Mouse (Mus musculus) C2C12 (cell line): ENCODE results near the gene March2. TPM values are rescaled to one million over a fixed set of nuclear protein-coding genes. Genes with fewer than 3 reads are reported as not detected.
"Not testable (repeated sequence)": the region's sequence is repeated elsewhere in the genome, so short reads cannot be mapped to it uniquely, and the experiment has no call there.

ENCODE experiments used
- H3K27me3 ChIP-seq: one replicate; pipeline ENCODE4 v1.6.1; 2011; ENCODE audit not compliant: control insufficient read depth, insufficient read depth, insufficient read length
- H3K36me3 ChIP-seq: one replicate; pipeline ENCODE4 v1.6.1; 2011; ENCODE audit not compliant: control insufficient read depth, insufficient read depth
- H3K4me3 ChIP-seq: one replicate; pipeline ENCODE4 v1.5.1; 2011; ENCODE audit warnings: mild to moderate bottlenecking, control low read depth; ENCODE audit not compliant: poor library complexity, insufficient read depth, severe bottlenecking
- H3K79me2 ChIP-seq: one replicate; pipeline ENCODE4 v1.6.1; 2011; ENCODE audit not compliant: control insufficient read depth, insufficient read depth
- H3K79me3 ChIP-seq: one replicate; pipeline ENCODE4 v1.6.1; 2011; ENCODE audit warnings: low read depth, control low read depth
- H3ac ChIP-seq: one replicate; pipeline ENCODE3; 2011; ENCODE audit warnings: low read depth; ENCODE audit not compliant: control insufficient read depth, insufficient read length
- CEBPB ChIP-seq: IDR thresholded peaks from one replicate; pipeline ENCODE4 v1.6.1; 2011; ENCODE audit warnings: low read depth, mild to moderate bottlenecking, control low read depth, moderate library complexity
- CTCF ChIP-seq: IDR thresholded peaks from one replicate; pipeline ENCODE4 v1.5.1; 2011; ENCODE audit not compliant: control insufficient read depth, insufficient read depth, insufficient read length
- FOSL1 ChIP-seq: IDR thresholded peaks from one replicate; pipeline ENCODE4 v1.8.0; 2011; ENCODE audit warnings: mild to moderate bottlenecking, low read length; ENCODE audit not compliant: poor library complexity, insufficient read depth, severe bottlenecking
- MAX ChIP-seq: IDR thresholded peaks from one replicate; pipeline ENCODE4 v1.6.1; 2011; ENCODE audit warnings: mild to moderate bottlenecking, control low read depth
- MYOD1 ChIP-seq: IDR thresholded peaks from one replicate; pipeline ENCODE4 v1.6.1; 2011; ENCODE audit warnings: low read depth; ENCODE audit not compliant: control insufficient read depth, insufficient read length
- MYOG ChIP-seq: IDR thresholded peaks from one replicate; pipeline ENCODE4 v1.6.1; 2011; ENCODE audit not compliant: control insufficient read depth, insufficient read length; ENCODE audit errors: extremely low read depth
- USF1 ChIP-seq: IDR thresholded peaks from one replicate; pipeline ENCODE4 v1.6.1; 2011; ENCODE audit warnings: low read depth, mild to moderate bottlenecking, control low read depth, moderate library complexity
- polyA plus RNA-seq: library from polyadenylated mRNA; unstranded; fragments of >200 nt; fragmentation: generic; extraction: Trizol; gene quantifications from one replicate; pipeline ENCODE4 v1.2.1, GENCODE M21; 2012; ENCODE audit warnings: missing spikeins

Gene March2
- polyA plus RNA-seq, 1 experiment, result 30.9 TPM

DNA sequence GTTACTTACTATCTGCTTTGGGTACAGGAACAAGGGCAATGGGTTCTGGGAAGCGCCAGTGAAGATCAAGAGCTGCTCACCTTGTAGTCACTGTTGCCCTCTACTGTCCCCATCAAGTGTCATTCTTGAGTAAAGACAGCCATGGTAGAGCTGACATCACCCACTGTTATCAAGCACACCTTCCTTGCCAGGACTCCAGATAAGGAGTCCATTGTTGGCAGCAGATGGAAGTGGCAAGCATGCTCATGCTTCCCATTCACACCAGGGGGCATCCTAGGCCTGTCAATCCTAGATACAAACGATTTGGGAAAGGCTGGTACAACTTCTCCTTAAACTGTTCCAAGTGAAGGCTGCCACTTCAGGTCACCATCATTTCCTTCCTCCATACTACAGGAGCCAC lies 27.5 kb upstream of the March2 start:
- H3K79me2 ChIP-seq, result peaks cover 15% of the 10 kb centered on the region
- H3K27me3 ChIP-seq, result no peaks in the 10 kb centered on the region
- TF ChIP-seq MAX (no peak), CTCF (peak; percentile 45)
- peaks cover 27% of the 10 kb centered on the region for H3K36me3 ChIP-seq
- peaks cover 7% of the 10 kb centered on the region for H3K79me3 ChIP-seq
- H3ac ChIP-seq, result no peak overlapping the region
- no peak overlapping the region for H3K4me3 ChIP-seq

DNA sequence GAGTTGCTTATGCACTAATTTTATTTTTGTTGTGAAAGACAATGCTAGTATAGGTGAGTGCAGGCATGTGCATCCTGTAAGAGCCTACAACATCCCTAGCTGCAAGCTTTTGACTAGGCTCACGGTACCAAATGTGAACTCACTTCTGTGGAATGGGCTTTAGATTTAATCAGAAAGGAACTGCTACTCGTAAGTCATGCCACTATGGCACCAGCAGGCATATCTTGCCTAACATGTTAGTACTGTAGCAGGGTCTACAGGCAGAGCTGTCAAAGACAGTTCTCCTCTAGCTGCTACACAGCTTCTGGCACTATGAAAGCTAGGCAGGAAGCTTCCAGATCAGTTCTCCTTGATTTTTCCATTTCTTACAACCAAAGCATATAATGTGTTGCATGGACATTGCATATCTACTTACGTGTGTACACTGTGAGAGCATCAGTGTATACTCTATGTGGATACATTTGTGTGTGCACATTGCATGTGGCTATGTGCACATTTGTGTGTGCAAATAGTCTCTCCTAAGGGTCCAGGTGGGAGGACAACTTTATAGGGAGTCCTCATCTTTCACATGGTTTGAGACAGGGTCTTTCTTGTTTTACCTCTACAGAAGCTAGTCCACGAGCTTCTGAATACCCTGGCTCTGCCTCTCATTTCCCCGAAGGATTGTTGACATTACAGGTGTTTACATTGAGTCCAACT lies 26.4 kb upstream of the March2 start:
- no peaks in the 10 kb centered on the region for H3K27me3 ChIP-seq
- no peak for TF ChIP-seq CTCF
- TF ChIP-seq CEBPB, result no peak
- TF ChIP-seq MYOD1, result no peak
- TF ChIP-seq MYOG, result no peak
- TF ChIP-seq MAX, result no peak
- no peak for TF ChIP-seq FOSL1
- no peak for TF ChIP-seq USF1
- peaks cover 3% of the 10 kb centered on the region for H3K79me2 ChIP-seq
- H3K4me3 ChIP-seq, result no peak overlapping the region
- no peaks in the 10 kb centered on the region for H3K79me3 ChIP-seq
- H3ac ChIP-seq, result no peak overlapping the region
- H3K36me3 ChIP-seq, result peaks cover 27% of the 10 kb centered on the region

DNA sequence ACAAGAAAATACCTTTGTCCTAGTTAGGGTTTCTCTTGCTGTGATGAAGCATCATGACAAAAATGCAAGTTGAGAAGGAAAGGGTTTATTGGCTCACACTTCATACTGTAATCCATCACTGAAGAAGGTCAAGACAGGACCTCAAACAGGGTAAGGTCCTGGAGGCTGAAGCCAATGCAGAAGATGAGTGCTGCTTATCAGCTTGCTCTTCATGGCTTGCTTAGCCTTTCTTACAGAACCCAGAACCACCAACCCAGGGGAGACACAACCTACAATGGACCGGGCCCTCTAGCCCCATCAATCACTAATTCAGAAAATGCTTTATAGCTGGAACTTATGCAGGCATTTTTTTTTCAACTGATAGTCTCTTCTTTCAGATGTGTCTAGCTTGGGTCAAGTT lies 23.9 kb upstream of the March2 start:
- no peaks in the 10 kb centered on the region for H3K79me2 ChIP-seq
- no peak overlapping the region for H3K4me3 ChIP-seq
- no peak for TF ChIP-seq FOSL1
- TF ChIP-seq MYOG, result no peak
- TF ChIP-seq MYOD1, result no peak
- no peak for TF ChIP-seq CEBPB
- TF ChIP-seq MAX, result no peak
- TF ChIP-seq USF1, result no peak
- peaks cover 17% of the 10 kb centered on the region for H3K36me3 ChIP-seq
- H3K79me3 ChIP-seq, result no peaks in the 10 kb centered on the region
- H3ac ChIP-seq, result no peak overlapping the region
- no peaks in the 10 kb centered on the region for H3K27me3 ChIP-seq

DNA sequence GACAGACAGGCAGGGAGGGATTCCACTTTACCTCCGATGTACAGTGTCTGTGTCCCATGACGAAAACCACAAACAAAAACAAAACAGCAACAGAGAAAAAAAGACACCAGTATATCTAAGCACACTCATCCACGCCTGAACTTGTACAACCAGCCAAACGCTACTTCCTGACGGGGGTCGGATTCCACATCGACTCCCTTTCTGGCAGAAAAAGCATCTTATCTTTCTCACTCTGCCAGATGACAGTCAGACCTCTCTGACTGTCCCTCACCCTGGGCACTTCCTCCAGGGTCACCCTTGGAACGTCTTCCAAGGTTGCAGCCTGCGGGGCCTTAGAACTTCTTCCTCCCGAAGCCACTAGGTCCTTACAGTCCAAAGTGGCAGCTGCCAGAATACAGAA lies 15.1 kb upstream of the March2 start:
- H3K27me3 ChIP-seq, H3K36me3 ChIP-seq, H3K79me3 ChIP-seq, H3K4me3 ChIP-seq, H3ac ChIP-seq, H3K79me2 ChIP-seq: not testable (repeated sequence)

DNA sequence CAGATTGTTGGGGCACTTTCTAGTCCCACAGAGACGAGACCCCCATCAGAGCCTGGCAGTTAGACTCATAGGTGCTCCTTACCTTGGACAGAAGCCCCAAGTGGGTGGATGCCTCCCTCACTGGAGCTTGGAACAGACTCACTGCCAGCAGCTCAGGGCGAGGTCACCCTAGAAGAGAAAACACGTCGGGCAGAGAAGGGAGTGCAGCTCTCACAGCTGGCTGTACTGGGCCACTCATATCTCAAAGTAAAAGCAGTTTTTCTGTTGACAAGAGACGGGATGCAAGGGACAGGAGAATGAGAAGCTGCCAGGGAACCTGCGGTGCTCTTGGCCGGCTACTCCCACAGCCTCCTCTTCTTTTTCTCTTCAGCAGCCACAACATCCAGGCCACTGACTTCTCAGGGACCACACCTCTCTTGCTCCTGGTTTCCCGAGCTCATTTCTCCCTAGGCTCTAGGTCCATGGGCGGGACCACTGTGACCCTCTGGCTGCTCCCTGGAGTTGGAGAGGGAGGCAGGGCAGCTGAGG lies 14.2 kb upstream of the March2 start:
- H3K79me2 ChIP-seq, H3K27me3 ChIP-seq, H3K4me3 ChIP-seq, H3K36me3 ChIP-seq, H3ac ChIP-seq, H3K79me3 ChIP-seq: not testable (repeated sequence)

DNA sequence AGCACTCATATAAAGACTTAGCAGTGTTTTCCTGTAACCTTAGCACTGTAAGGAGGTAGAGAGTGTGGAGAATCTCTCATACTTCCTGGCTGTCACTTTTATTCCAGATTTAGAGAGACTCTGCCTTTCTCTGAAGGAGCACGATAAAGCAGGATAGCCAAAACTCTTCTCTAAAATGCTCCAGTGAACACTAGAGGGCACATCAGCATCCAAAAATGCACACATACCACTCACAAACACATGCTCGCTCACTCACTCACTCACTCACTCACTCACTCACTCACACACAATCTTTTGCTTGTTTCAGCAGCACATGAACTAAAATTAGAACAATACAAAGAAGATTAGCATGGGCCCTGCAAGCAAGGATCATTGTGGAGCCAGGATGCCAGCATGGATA lies 10.7 kb upstream of the March2 start:
- Histone ChIP-seq H3K36me3 (no peaks in the 10 kb centered on the region), H3K4me3 (no peak overlapping the region), H3ac (no peak overlapping the region), H3K27me3 (no peaks in the 10 kb centered on the region), H3K79me3 (no peaks in the 10 kb centered on the region), H3K79me2 (no peaks in the 10 kb centered on the region)
- TF ChIP-seq FOSL1, result no peak
- TF ChIP-seq MYOD1, result no peak
- TF ChIP-seq CTCF, result no peak
- TF ChIP-seq CEBPB, result no peak
- TF ChIP-seq MYOG, result no peak
- TF ChIP-seq USF1, result no peak
- no peak for TF ChIP-seq MAX
